Mouse (Mus musculus): ENCODE data around the gene Ptgds.

Ptgds gene

DNA sequence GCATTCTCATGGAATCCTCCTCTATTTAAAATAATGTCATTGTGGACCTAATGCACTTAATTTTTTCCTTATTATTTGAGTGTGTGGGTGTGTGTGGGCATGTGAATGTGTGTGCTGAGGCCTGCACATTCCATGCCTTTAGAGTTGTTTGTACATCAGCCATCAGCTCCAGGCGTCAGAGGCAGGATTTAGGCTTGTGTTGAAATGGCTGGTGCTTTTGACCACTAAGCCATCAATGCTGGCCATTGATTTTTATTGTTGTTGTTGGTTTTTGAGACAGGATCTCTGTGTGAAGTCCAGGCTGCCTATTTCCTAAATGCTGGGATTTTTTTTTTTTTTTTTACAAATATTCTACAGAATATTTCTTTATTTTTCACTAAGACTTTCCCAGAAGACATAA, 16.9 kb downstream of the Ptgds start:
- no peak for DNase-seq (ENCODE audit: extremely low read depth, insufficient read length, low spot score)

DNA sequence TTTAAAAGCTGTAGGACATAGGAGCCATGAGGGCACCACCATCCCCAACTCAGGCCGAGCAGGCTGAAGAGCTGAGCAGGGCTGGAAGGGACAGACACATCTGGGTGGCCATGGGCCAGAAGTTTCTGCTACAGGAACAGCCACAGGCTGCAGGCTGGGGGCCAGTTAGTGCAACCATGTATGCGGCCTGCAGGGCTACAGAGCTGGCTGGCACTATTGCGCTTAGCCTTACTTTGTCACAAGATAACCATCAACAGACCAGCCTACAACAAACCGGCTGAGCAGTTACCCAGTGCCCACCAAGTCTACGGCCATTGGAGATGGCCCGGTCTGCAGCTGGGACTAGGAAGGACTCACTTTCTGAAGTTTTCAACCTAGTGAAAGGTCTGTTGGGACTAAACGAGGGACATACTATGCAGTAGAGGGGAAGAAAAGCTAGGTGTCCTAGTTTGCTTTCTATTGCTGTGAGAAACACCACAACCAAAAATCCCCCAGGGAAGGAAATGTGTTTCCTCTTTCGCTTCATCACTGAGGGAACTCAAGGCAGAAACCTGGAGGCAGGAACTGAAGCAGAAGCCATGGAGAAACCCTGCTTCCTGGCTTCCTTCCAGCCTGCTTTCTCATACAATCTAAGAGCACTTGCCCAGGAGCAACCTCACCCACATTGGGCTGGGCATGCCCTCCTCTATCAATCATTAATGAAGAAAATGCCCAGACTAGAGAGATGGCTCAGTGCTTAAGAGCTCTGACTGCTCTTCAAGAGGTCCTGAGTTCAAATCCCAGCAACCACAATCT, 18.8 kb downstream of the Ptgds start:
- no peak for DNase-seq (ENCODE audit: extremely low read depth, insufficient read length, low spot score)

DNA sequence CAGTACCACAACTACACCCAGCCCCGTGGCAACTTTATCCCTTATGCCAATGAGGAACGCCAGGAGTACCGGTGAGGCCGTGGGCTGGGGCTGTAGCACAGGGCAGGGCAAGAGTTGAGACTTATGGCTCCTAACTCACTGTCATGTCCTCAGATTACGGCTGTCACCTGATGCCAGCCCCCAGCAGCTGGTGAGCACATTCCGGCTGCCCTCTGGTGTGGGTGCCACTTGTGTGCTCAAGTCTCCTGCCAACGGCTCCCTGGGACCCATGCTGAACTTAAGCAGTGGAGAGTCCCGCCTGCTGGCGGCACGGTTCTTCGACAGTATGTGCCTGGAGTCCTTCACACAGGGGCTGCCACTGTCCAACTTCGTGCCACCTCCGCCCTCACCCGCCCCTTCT, 27.2 kb downstream of the Ptgds start:
- DNase-seq (ENCODE audit: extremely low read depth, insufficient read length, low spot score), result no peak

DNA sequence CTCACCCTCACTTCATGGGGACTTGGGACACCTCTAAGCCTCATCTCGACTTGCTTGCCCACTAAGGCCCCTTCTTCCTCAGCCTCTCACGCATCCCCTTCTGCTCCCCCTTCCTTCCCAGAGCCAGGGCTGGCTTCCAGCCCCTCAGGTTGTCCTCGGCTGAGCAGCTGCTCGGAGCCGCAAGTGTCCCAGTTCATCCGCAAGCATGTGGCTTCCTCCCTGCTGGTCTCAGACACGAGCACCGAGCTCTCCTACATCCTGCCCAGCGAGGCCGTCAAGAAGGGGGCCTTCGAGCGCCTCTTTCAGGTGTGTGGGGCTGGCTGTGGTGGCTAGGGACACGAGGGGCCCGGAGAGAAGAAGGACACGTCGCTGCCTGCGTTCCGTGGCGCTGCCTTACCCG, 28.8 kb downstream of the Ptgds start:
- DNase-seq (ENCODE audit: extremely low read depth, insufficient read length, low spot score), result no peak

DNA sequence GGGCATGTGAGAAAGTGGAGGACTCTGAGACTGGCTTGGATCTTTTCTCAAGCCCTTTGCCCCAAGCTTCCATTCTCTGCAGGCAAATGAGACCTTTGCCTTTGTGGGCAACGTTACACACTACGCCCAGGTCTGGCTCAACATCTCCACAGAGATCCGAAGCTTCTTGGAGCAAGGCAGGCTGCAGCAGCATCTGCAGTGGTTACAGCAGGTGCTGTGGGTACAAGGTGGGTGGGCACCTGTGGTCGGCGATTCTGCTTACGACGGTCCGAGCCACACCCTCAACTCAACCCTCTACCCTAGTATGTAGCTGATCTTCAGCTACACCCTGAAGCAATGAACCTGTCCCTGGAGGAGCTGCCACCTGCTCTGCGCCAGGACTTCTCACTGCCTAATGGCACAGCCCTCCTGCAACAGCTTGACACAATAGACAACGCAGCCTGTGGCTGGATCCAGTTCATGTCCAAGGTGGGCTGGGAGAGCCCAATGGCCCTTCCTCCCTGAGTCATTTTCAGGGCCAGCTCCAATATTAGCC, 33.5 kb downstream of the Ptgds start:
- DNase-seq (ENCODE audit: extremely low read depth, insufficient read length, low spot score), result no peak

DNA sequence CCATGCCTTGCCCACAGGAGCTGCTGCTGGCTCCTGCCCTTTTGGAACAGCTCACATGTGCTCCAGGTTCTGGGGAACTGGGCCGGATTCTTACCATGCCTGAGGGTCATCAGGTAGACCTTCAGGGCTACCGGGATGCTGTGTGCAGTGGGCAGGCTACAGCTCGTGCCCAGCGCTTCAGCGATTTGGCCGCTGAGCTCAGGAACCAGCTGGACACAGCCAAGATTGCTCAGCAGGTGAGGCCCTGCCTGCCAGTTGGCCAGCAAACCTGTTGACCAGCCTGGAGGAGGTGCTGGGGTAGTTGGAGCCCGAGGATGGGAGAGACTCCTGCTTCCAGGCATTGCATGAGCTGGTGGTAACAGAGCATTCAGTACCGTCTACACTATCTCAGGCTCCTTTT, 35.6 kb downstream of the Ptgds start:
- no peak for DNase-seq (ENCODE audit: extremely low read depth, insufficient read length, low spot score)

DNA sequence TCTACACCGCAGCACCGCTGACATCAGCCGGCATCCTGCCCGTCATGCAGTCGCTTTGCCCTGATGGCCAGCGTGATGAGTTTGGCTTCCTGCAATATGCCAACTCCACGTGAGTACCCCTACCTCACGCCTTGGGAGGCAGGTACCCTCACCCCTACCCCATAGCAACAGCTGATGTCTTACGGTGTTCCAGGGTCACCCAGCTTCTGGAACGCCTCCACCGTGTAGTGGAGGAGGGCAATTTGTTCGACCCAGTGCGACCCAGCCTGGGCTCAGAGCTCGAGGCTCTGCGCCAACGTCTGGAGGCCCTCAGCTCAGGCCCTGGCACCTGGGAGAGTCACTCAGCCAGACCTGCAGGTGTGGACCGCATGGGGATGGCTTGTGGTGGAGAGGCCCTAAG, 36.7 kb downstream of the Ptgds start:
- DNase-seq (ENCODE audit: extremely low read depth, insufficient read length, low spot score), result no peak

DNA sequence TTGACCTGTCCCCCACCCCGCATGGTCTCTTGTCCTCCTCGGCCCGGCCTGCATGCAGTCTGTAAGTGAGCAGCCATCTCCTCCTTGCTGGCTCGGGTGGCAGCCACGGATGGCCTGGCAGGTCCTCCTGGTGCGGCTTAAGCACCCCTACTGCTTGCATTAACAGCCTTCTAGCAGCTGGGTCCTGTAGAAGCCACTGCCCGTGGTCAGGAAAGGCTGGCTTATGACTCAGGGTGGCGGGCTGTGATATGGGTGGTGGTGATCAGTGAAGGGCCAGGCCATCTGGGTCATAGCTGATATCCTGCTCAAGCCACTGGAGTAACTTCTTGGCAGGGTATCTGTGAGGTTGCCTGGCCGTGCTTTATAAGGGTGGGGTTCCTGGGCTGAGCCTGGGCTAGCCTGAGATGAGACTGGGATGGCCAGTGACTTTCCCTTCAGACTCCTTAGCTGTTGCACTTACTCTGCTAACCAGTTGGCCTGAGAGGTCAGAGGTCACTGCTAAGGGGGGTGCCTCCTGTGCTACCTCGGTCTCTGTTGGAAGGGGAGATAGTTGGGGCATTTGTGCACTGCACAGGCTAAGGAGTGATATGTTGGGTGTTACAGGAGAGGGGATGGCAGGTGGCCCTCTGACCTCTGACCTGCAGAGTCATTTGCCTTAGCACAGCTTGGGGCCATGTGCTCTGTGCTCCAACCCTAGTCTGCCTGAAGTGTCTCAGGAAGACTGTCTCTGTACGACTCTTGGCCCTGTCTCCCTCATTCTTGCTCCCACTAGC, 37.3 kb downstream of the Ptgds start:
- DNase-seq (ENCODE audit: extremely low read depth, insufficient read length, low spot score), result no peak

DNA sequence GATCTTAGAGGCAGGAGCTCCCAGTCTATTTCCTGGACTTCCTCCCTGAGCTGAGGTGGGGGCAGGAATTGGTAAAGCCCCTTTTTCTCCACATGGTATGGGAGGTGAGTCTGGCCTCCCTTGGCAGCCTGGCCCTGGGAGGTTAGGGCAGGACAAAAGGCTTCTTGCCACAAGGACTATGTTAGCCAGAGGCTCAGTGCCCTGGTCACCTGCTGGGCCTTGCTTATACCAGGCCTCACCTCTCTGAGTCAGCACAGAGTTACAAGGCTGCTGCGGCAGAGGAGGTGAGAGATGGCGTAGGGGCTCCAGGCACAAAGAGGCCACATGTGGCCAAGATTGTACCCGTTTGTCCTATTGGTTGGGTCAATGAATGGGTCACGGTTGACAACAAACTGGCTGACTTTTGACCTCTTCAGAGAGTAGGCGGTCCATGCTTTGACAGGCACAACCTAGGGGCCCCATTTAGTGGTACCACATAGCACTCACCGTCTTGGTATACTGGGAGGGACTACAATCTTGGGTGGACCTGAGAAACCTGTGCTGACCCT, 38.5 kb downstream of the Ptgds start:
- no peak for DNase-seq (ENCODE audit: extremely low read depth, insufficient read length, low spot score)

DNA sequence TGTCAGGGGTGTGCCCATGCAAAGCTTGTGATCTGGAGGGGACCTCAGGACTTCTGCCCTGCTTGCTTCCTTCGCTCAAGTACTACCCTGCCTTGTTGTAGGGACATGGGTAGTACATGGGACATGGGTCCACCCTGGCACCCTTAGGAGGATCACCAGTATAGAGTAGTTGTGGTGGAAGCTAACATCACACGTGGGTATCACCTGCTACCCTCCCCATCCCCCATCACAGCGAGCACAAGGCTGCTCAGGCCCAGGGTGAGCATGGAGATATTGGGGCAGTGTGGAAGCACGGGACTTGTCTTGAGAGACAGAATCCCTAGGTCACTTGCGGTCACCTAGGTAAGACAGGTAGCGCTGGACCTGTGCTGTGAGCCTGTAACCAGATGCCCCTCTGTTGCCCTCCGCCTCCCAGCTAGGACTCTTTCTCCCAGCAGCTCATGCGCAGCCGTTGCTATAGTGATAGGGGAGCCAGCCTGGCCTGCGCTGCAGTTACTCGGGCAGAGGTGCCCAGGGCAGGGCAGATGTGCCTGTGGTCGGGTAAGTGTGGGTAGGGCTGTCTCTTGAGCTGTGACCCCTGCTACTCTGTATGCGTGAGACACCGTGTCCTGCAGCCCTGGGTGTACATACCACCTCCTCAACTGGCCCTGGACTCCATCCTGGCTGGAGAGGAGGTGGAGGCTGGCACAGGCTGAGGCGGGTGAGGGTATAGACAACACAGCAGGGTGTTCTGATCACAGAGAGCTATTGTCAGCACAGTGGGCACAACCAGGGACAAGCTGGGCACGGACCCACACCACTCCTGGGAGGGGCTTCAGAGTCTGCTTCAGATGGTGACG, 39.2 kb downstream of the Ptgds start:
- DNase-seq (ENCODE audit: extremely low read depth, insufficient read length, low spot score), result no peak

DNA sequence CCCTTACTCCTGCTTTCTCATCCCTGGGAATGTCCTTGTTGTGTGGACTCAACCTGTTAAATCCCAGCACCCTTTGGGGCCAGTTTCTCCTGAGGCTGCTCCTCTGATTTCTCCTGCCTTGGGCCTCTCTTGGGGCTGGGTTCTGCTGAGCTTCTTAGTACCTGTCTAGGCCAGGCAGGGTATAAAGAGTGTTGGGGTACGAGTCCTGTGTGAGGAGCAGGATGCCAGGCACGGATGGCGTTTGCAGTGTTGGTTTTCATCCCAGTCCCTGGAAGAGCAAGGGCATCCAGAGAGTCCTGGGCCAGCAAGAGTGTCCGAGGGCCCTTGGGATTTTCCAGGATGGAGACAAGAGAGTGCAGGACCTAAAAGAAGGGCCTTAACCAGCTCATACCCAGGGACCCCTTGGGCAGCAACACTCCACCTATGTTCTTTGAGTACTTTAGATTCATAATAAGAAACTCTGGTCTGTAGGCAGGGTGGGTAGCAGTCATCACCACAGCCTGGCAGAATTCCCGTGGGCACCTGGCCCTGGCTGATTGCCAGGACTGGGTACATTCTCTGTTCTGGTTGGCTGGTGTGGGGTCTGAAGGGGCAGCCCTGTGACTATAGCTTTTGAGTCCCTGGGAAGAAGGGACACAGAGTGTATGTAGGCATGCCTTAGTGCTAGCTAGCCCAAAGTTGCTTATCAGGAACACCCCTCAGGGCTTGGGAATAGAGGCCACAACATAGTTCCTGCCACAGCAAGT, 40.2 kb downstream of the Ptgds start:
- no peak for DNase-seq (ENCODE audit: extremely low read depth, insufficient read length, low spot score)

DNA sequence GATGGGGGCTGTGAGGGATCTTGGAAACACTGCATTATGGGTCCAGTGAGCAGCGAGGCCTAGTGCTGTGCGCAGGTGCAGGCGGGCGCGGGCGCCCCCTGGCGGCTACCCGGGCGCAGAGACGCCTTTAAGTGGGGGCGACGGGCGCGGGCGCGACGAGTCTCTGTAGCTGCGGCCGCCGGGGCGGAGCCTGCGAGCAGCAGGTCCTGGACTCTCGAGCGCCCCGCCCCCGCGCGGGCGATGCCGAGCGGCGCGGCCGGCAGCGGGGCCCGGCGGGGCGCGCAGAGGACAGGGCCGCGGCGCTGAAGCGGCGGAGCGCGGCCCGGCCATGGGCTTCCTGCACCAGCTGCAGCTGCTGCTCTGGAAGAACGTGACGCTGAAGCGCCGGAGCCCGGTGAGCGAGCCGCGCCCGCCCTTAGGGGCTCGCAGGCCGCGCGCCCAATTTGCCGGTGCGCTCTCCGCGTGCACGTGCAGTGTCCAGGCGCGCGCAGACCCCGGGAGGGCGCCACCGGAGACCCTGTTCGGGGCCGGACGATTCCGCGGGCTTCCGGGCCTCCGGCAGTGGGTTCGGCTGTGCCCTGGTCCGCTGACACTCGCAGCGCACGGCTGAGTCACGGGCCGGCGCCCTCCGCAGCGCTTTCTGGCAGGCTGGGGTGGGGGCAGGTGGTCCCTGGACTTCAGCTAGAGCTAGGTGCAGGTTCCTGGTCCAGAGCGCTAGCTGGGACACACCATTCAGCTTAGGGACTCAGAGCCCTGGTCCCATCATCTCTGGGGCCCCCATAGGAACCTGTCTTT, 41.2 kb downstream of the Ptgds start, which contains the start of gene Abca2:
Gene Abca2, plus strand, starts transcription at position 262 of the 795 bp plus-strand sequence.
- DNase-seq (ENCODE audit: extremely low read depth, insufficient read length, low spot score), result peak; percentile 94

DNA sequence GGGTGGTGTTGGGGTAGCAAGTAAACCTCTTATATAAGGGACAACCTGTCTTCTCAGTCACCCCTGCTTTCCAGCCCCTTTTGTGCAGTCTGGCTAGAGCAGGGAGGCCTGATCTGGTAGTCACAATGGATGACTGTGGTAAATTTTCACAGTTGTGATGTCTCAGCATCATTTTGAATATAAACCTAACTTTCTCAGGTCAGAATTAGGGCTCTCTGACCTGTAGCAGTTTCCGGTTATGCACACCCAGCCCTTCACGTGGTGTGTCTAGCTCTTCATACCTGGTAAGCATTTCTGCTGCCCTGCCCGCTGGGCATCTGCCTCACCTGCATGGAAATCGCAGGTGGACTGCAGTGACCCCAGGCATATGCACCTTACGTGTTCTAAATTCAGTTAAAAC, 42.6 kb downstream of the Ptgds start:
- DNase-seq (ENCODE audit: extremely low read depth, insufficient read length, low spot score), result no peak

DNA sequence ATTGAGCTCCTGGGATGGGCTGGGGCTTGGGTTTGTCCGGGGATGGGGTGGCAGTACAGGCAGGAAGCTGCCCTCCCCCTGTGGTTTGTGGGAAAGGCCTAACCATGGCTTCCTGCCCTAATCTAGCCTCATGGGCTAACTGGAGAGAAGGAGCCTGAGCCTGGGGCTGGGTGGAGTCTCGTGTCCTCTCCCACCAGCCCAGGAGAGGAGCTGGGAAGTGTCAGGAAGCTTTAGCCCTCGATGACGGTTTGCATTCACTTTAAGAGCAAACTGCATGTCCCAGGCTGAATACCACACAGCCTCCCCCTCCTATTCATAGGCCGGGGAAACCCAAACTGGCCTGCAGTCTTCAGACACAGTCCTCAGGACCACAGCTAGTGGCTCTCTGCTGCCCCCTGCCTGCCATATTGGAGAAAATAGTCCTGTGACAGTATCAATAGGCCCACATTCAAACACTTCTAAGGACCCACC, 43.1 kb downstream of the Ptgds start:
- peak; percentile 78 for DNase-seq (ENCODE audit: extremely low read depth, insufficient read length, low spot score)

DNA sequence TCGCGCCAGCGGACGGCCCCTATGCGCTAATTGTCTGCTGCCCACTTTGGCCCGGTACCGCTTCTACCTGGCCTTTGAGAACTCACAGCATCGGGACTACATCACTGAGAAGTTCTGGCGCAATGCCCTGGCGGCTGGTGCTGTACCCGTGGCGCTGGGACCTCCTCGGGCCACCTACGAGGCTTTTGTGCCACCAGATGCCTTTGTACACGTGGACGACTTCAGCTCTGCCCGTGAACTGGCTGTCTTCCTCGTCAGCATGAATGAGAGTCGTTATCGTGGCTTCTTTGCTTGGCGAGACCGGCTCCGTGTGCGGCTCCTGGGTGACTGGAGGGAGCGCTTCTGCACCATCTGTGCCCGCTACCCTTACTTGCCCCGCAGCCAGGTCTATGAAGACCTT, 44.4 kb downstream of the Ptgds start:
- DNase-seq (ENCODE audit: extremely low read depth, insufficient read length, low spot score), result no peak

DNA sequence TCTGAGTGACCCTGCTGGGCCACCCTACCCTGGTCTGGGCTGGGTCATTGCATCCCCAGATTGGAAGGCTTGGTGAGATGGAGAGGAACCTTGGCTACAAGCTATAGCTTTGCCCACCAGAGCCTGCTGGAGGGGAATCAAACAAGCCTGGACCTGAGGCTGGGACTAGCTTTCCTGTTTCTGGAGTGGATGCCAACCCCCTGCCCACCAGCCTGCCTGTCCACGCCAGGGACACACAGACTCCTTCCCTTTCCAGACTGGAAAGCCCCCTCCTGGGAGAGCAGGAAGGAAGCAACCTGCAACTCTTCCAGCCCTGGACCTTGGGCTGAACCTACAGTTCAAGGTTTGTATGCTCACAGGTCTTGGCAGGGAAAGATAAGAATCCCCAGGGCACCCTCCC, 46.2 kb downstream of the Ptgds start:
- no peak for DNase-seq (ENCODE audit: extremely low read depth, insufficient read length, low spot score)

DNA sequence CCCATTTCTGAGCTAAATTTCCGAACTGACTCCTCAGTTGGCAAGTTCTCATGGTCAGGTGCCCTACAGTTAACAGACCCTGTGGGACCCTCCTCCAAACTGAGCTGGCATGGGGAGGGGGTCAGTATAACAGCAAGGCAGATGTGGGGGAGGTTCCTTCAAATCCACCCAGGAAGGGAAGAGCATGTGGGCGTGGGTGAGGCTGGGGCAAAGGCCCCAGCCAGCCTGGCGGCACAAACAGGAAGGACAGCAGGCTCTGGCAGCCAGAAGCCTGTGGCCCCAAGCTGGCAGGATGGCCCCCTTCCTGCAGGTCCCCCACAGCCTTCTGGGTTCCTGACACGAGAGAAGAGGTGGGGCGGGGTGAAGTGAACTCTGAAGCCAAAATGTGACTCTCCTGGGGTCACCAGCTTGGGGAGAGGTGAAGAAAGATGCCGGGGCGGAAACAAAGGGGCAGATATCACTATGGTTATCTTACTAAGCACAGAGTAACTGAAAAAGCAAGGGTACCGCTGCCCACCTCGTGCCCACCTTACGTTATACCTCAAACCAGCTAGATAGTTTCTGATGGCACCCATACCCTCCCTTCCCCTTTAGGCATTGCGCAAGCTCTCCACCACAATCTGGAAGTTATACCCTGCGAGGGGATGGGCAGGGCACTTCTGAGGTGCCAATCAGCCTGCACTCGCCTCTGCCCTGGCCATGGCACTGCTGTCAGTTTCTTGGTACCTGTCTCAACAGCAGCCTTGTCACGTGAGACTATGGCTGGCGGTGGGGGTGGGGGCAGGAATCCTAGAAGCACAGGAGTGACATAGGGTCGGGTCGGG, 47.0 kb downstream of the Ptgds start, which contains the start of gene Fut7:
Gene Fut7, plus strand, starts transcription at position 681 of the 824 bp plus-strand sequence.
- DNase-seq (ENCODE audit: extremely low read depth, insufficient read length, low spot score), result no peak

DNA sequence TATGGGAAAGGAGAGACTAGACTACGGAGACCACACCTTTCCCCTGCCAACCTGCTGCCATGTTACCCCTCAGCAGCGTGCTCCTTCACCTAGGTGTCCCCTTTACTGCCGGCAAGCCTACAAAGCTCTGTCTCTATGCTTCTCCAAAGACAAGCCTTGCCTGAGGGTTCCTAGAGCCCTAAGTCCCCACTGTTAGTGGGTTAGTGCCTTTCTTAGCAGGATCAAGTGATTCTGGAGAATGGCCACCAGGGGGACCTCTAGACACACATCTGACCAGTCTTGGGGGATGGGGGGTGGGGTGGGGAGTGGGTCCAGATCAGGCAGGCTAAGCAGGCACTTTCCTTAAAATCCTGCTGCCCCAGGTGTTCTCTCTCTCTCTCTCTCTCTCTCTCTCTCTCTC, 48.0 kb downstream of the Ptgds start:
- no peak for DNase-seq (ENCODE audit: extremely low read depth, insufficient read length, low spot score)

Measured in 3134 (cell line).